Mouse (Mus musculus): ENCODE results near the gene Faf1.

DNA sequence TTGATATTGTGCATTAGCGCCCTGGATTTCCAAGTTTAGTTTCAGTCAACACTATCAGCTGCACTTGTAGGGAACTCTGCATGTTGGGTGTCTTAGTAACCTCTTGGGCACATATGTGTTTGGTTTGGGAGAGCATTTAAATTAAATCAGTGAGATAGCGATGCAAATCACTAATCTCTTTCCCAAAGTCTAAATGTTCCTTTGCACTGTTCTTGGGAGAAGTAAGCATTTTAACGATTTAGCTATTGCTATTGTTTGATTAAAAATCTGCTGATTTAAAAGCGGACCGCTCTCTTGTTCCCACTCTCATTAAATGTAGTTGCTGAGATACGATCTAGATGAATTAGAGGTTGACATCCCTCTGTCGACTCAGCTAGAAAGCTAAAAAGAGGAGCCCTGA lies 183.0 kb downstream of the Faf1 start:
- TF ChIP-seq MAFK (IDR thresholded peaks at IDR 0.05; ENCODE audit: insufficient read depth, low read depth, low read length): no peak
- TF ChIP-seq ZC3H11A (IDR thresholded peaks at IDR 0.05; ENCODE audit: borderline replicate concordance, low read depth, low read length): no peak
- no peak for TF ChIP-seq ZNF384 (IDR thresholded peaks at IDR 0.05; ENCODE audit: low read depth, low read length)
